Mouse (Mus musculus) cortical plate, adult 2 months (tissue): Measurements from ENCODE around the gene Prdm16.

Experiments
- CTCF ChIP-seq: fragments of 200-500 bp; IDR thresholded peaks from 2 replicates; pipeline ENCODE4 v1.5.1; 2011; ENCODE audit warnings: mild to moderate bottlenecking, control low read depth, low read length; ENCODE audit not compliant: insufficient read depth; ENCODE audit errors: extremely low read depth
- POLR2A ChIP-seq: fragments of 200-500 bp; IDR thresholded peaks from 2 replicates; pipeline ENCODE4 v1.6.1; 2011; ENCODE audit warnings: mild to moderate bottlenecking, low read length, control low read depth; ENCODE audit not compliant: insufficient read depth; ENCODE audit errors: extremely low read depth

GRCm38 (mm10) chr4:154638320-154638886 lies 1.7 kb upstream of the Prdm16 start:
- no peak for TF ChIP-seq CTCF
- no peak for TF ChIP-seq POLR2A
